Mouse (Mus musculus): ENCODE results near the gene Rph3a.

- TF ChIP-seq GATA1 (IDR thresholded peaks at IDR 0.05; ENCODE audit: borderline replicate concordance, low read length), result no peak
- TF ChIP-seq FLI1 (IDR thresholded peaks at IDR 0.05; ENCODE audit: low read length), result no peak
These were observed 41.8 kb downstream of the Rph3a start for GRCm38 (mm10) chr5:120968134-120968532.

All from megakaryocyte, embryonic 14.5 days (primary cell).